Mouse (Mus musculus) CH12.LX (cell line): ENCODE results near the gene Aldh3b1. TPM values are rescaled to one million over a fixed set of nuclear protein-coding genes. Genes with fewer than 3 reads are reported as not detected.

Source experiments
- DNase-seq: peaks from one replicate; pipeline ENCODE4 v3.0.0-alpha.2; 2013; ENCODE audit errors: extremely low read depth
- H3K27ac ChIP-seq: 2 replicates; pipeline ENCODE4 v1.5.1; 2012; ENCODE audit warnings: low read depth, mild to moderate bottlenecking, control low read depth, moderate library complexity; ENCODE audit not compliant: insufficient read depth
- H3K27me3 ChIP-seq: replicated peaks from 2 replicates; pipeline ENCODE3; 2012; ENCODE audit warnings: inconsistent platforms
- H3K36me3 ChIP-seq, 2 experiments: replicated peaks in 1 of 2; 2 replicates each; pipeline versions ENCODE3 to v1.6.1; 2012; ENCODE audit warnings: inconsistent platforms in 1 of 2, low read length in 1 of 2, mild to moderate bottlenecking in 1 of 2, mixed read lengths in 1 of 2, moderate library complexity in 1 of 2; ENCODE audit not compliant: control insufficient read depth in 1 of 2, insufficient read depth in 1 of 2
- H3K4me1 ChIP-seq, 2 experiments: 2 replicates each; pipeline ENCODE4 v1.6.1; 2012; ENCODE audit warnings: inconsistent platforms in 1 of 2, moderate library complexity in 1 of 2; ENCODE audit not compliant: insufficient read depth in 2 of 2, control insufficient read depth in 1 of 2
- H3K4me2 ChIP-seq: 2 replicates; pipeline ENCODE4 v1.6.1; 2012; ENCODE audit warnings: low read depth, mild to moderate bottlenecking, control low read depth; ENCODE audit not compliant: poor library complexity, insufficient read depth, severe bottlenecking
- H3K4me3 ChIP-seq, 3 experiments: fragments of 150-350 bp in 1 of 3; sonication (generic) in 1 of 3; replicated peaks in 1 of 3; 2 replicates each; pipeline versions ENCODE3 to v1.5.1; 2011 to 2012; ENCODE audit warnings: low read depth in 2 of 3, low read length in 2 of 3, mild to moderate bottlenecking in 2 of 3, moderate library complexity in 2 of 3, control low read depth in 1 of 3, improper control_type of control experiment in 1 of 3, inconsistent platforms in 1 of 3, mixed read lengths in 1 of 3; ENCODE audit not compliant: poor library complexity in 1 of 3
- H3K79me2 ChIP-seq: replicated peaks from 2 replicates; pipeline ENCODE4 v1.6.1; 2012; ENCODE audit warnings: mild to moderate bottlenecking, moderate library complexity; ENCODE audit not compliant: control insufficient read depth, poor library complexity, insufficient read depth, severe bottlenecking; ENCODE audit errors: extremely low read depth
- H3K9ac ChIP-seq: 2 replicates; pipeline ENCODE4 v1.6.1; 2012; ENCODE audit warnings: low read depth, mild to moderate bottlenecking, control low read depth, moderate library complexity; ENCODE audit not compliant: insufficient read depth
- H3K9me3 ChIP-seq: replicated peaks from 2 replicates; pipeline ENCODE3; 2012; ENCODE audit warnings: low read length, inconsistent platforms, mixed read lengths
- BHLHE40 ChIP-seq: IDR thresholded peaks from 2 replicates; pipeline ENCODE4 v1.6.1; 2011; ENCODE audit warnings: mild to moderate bottlenecking, low read depth, low read length, improper control_type of control experiment
- CHD1 ChIP-seq: IDR thresholded peaks from 2 replicates; pipeline ENCODE4 v1.6.1; 2012; ENCODE audit warnings: low read depth, low read length, improper control_type of control experiment, inconsistent platforms
- CTCF ChIP-seq, 2 experiments: IDR thresholded peaks in 1 of 2; conservative IDR thresholded peaks in 1 of 2; 2 replicates each; pipeline ENCODE4 v1.5.1; 2011 to 2012; ENCODE audit warnings: low read depth in 2 of 2, low read length in 2 of 2, improper control_type of control experiment in 1 of 2, inconsistent platforms in 1 of 2, mild to moderate bottlenecking in 1 of 2, moderate library complexity in 1 of 2
- HCFC1 ChIP-seq: IDR thresholded peaks from 2 replicates; pipeline ENCODE4 v1.6.1; 2012; ENCODE audit warnings: low read depth, mild to moderate bottlenecking, inconsistent platforms, low read length, improper control_type of control experiment
- KAT2A ChIP-seq: IDR thresholded peaks from 2 replicates; pipeline ENCODE4 v1.6.1; 2012; ENCODE audit warnings: low read length, improper control_type of control experiment, inconsistent platforms; ENCODE audit not compliant: insufficient replicate concordance
- MAFK ChIP-seq: IDR thresholded peaks from 2 replicates; pipeline ENCODE4 v1.6.1; 2011; ENCODE audit warnings: low read length, improper control_type of control experiment; ENCODE audit not compliant: insufficient replicate concordance
- MXI1 ChIP-seq: IDR thresholded peaks from 2 replicates; pipeline ENCODE4 v1.6.1; 2011; ENCODE audit warnings: mild to moderate bottlenecking, low read depth, low read length, improper control_type of control experiment
- MYC ChIP-seq: IDR thresholded peaks from 2 replicates; pipeline ENCODE4 v1.6.1; 2011; ENCODE audit warnings: low read depth, mild to moderate bottlenecking, improper control_type of control experiment, low read length
- NELFE ChIP-seq: IDR thresholded peaks from 2 replicates; pipeline ENCODE4 v1.6.1; 2011; ENCODE audit warnings: low read depth, low read length, improper control_type of control experiment
- POLR2A ChIP-seq: IDR thresholded peaks from 2 replicates; pipeline ENCODE4 v1.6.1; 2011; ENCODE audit warnings: low read depth, mild to moderate bottlenecking, improper control_type of control experiment, low read length
- RCOR1 ChIP-seq: conservative IDR thresholded peaks from 2 replicates; pipeline ENCODE4 v1.6.1; 2012; ENCODE audit warnings: low read depth, mild to moderate bottlenecking, inconsistent platforms, low read length, improper control_type of control experiment
- SIN3A ChIP-seq: IDR thresholded peaks from 2 replicates; pipeline ENCODE4 v1.6.1; 2012; ENCODE audit warnings: low read length, improper control_type of control experiment, inconsistent platforms
- TBP ChIP-seq: conservative IDR thresholded peaks from 2 replicates; pipeline ENCODE4 v1.6.1; 2011; ENCODE audit warnings: low read depth, low read length, improper control_type of control experiment
- UBTF ChIP-seq: IDR thresholded peaks from 2 replicates; pipeline ENCODE4 v1.6.1; 2012; ENCODE audit warnings: low read depth, mild to moderate bottlenecking, inconsistent platforms, low read length, improper control_type of control experiment, moderate library complexity
- USF2 ChIP-seq: conservative IDR thresholded peaks from 2 replicates; pipeline ENCODE4 v1.6.1; 2011; ENCODE audit warnings: low read depth, low read length, improper control_type of control experiment
- ZC3H11A ChIP-seq: IDR thresholded peaks from 2 replicates; pipeline ENCODE4 v1.6.1; 2012; ENCODE audit warnings: low read depth, mild to moderate bottlenecking, inconsistent platforms, low read length, improper control_type of control experiment
- dilution Hi-C: fragments of 300-500 bp; cut with MboI; formaldehyde crosslinking; loops from 2 replicates; pipeline ENCODE4 v1.14.3; 2020; ENCODE audit warnings: low sequenced_read_pairs; ENCODE audit not compliant: extremely low pct_unique_long_range_greater_than_20kb, extremely low pct_ligation_motif_present
- in situ Hi-C: fragments of 300-500 bp; cut with MboI; formaldehyde crosslinking; loops from 3 replicates; pipeline ENCODE4 v1.14.3; 2019; ENCODE audit warnings: low sequenced_read_pairs, low pct_ligation_motif_present, low pct_unique_long_range_greater_than_20kb, mixed read lengths
- polyA plus RNA-seq: library from polyadenylated mRNA; unstranded; fragments of >175 nt; gene quantifications from 2 replicates; pipeline ENCODE4 v1.2.1, GENCODE M21; 2012; ENCODE audit warnings: low read depth; ENCODE audit not compliant: insufficient read length
- total RNA-seq, 2 experiments: library from RNA; depleted of rRNA; stranded (reverse); fragments of 300-350 nt in 1 of 2; fragments of >200 nt in 1 of 2; gene quantifications; 2 replicates each; pipeline ENCODE4 v1.2.3; 2012 to 2014

The Aldh3b1 gene
- total and polyA plus RNA-seq, 3 experiments, result 5.9 to 8.1 (median 8.1) TPM

GRCm38 (mm10) chr19:3897557-3897956 is 32.1 kb downstream of the Aldh3b1 start:
- Histone ChIP-seq H3K36me3 (peaks cover 70 to 87% of the 10 kb centered on the region in 2 experiments), H3K9me3 (no peaks in the 10 kb centered on the region), H3K9ac (no peak overlapping the region), H3K79me2 (no peaks in the 10 kb centered on the region), H3K4me3 (no peak overlapping the region), H3K27me3 (no peaks in the 10 kb centered on the region), H3K4me2 (no peak overlapping the region), H3K27ac (no peak overlapping the region), H3K4me1 (peaks cover 11 to 27% of the 10 kb centered on the region in 2 experiments)
- dilution Hi-C loops (no loop called here), in situ Hi-C loops (no loop called here)
- no peak for DNase-seq
- no peak for TF ChIP-seq KAT2A
- TF ChIP-seq CTCF (conservative IDR thresholded peaks at IDR 0.05 in 1 of 2, IDR thresholded peaks at IDR 0.05 in 1 of 2; ENCODE audit: low read depth in 2 of 2, low read length in 2 of 2), result no peak
- no peak for TF ChIP-seq HCFC1
- no peak for TF ChIP-seq RCOR1

- in situ Hi-C loops, result no loop called here
- Histone ChIP-seq H3K9ac (no peak overlapping the region), H3K9me3 (no peaks in the 10 kb centered on the region), H3K27me3 (no peaks in the 10 kb centered on the region), H3K27ac (no peak overlapping the region), H3K4me2 (no peak overlapping the region), H3K79me2 (no peaks in the 10 kb centered on the region), H3K4me1 (peaks cover 11 to 19% of the 10 kb centered on the region in 2 experiments), H3K4me3 (no peak overlapping the region), H3K36me3 (peaks cover 68 to 86% of the 10 kb centered on the region in 2 experiments)
- no peak for TF ChIP-seq SIN3A
- TF ChIP-seq ZC3H11A, result no peak
- no peak for TF ChIP-seq CHD1
- TF ChIP-seq MYC, result no peak
- TF ChIP-seq MXI1, result no peak
- no peak for TF ChIP-seq TBP
- no peak for TF ChIP-seq NELFE
- TF ChIP-seq POLR2A, result no peak
- no peak for TF ChIP-seq BHLHE40
- TF ChIP-seq UBTF, result no peak
- TF ChIP-seq USF2, result no peak
- no peak for TF ChIP-seq MAFK
- dilution Hi-C loops, result no loop called here
- DNase-seq, result no peak
Measured at GRCm38 (mm10) chr19:3896208-3896607, 33.4 kb downstream of the Aldh3b1 start.

GRCm38 (mm10) chr19:3895171-3895631 is 34.4 kb downstream of the Aldh3b1 start:
- dilution Hi-C loops (no loop called here), in situ Hi-C loops (no loop called here)
- Histone ChIP-seq H3K9me3 (no peaks in the 10 kb centered on the region), H3K9ac (no peak overlapping the region), H3K27me3 (no peaks in the 10 kb centered on the region), H3K4me2 (no peak overlapping the region), H3K36me3 (peaks cover 70 to 91% of the 10 kb centered on the region in 2 experiments), H3K4me3 (no peak overlapping the region), H3K4me1 (peaks cover 11 to 19% of the 10 kb centered on the region in 2 experiments), H3K79me2 (no peaks in the 10 kb centered on the region), H3K27ac (no peak overlapping the region)
- TF ChIP-seq TBP (no peak), NELFE (no peak)
- DNase-seq, result no peak
